Mouse (Mus musculus): ENCODE data around the gene Xcr1.

The Xcr1 gene

GRCm38 (mm10) chr9:123861929-123862328 lies at the start of gene Xcr1:
Gene Xcr1, minus strand, starts transcription at chr9:123862029.
- TF ChIP-seq GATA4 (IDR thresholded peaks at IDR 0.05; ENCODE audit: insufficient replicate concordance, low read length): no peak

- no peak for TF ChIP-seq GATA4 (IDR thresholded peaks at IDR 0.05; ENCODE audit: insufficient replicate concordance, low read length)
Observed at GRCm38 (mm10) chr9:123872049-123872448, 10.2 kb upstream of the Xcr1 start.

GRCm38 (mm10) chr9:123869167-123869784 lies 7.4 kb upstream of the Xcr1 start:
- no peak for TF ChIP-seq GATA4 (IDR thresholded peaks at IDR 0.05; ENCODE audit: insufficient replicate concordance, low read length)

- no peak for TF ChIP-seq GATA4 (IDR thresholded peaks at IDR 0.05; ENCODE audit: insufficient replicate concordance, low read length)
Observed at GRCm38 (mm10) chr9:123863641-123864040, 1.8 kb upstream of the Xcr1 start.

- TF ChIP-seq GATA4 (IDR thresholded peaks at IDR 0.05; ENCODE audit: insufficient replicate concordance, low read length): no peak
Observed at GRCm38 (mm10) chr9:123862895-123863616, 1.2 kb upstream of the Xcr1 start.

- no peak for TF ChIP-seq GATA4 (IDR thresholded peaks at IDR 0.05; ENCODE audit: insufficient replicate concordance, low read length)
Observed at GRCm38 (mm10) chr9:123856836-123857235, 5.0 kb downstream of the Xcr1 start.

GRCm38 (mm10) chr9:123852449-123853390 lies 9.1 kb downstream of the Xcr1 start:
- no peak for TF ChIP-seq GATA4 (IDR thresholded peaks at IDR 0.05; ENCODE audit: insufficient replicate concordance, low read length)

- no peak for TF ChIP-seq GATA4 (IDR thresholded peaks at IDR 0.05; ENCODE audit: insufficient replicate concordance, low read length)
Observed at GRCm38 (mm10) chr9:123851713-123852448, 9.9 kb downstream of the Xcr1 start, which contains the start of gene Fyco1. Gene Fyco1, minus strand, starts transcription at chr9:123851899.

- TF ChIP-seq GATA4 (IDR thresholded peaks at IDR 0.05; ENCODE audit: insufficient replicate concordance, low read length): no peak
Observed at GRCm38 (mm10) chr9:123851062-123851712, 10.6 kb downstream of the Xcr1 start.

GRCm38 (mm10) chr9:123850705-123851061 lies 11.1 kb downstream of the Xcr1 start:
- no peak for TF ChIP-seq GATA4 (IDR thresholded peaks at IDR 0.05; ENCODE audit: insufficient replicate concordance, low read length)

GRCm38 (mm10) chr9:123849976-123850695 lies 11.7 kb downstream of the Xcr1 start:
- TF ChIP-seq GATA4 (IDR thresholded peaks at IDR 0.05; ENCODE audit: insufficient replicate concordance, low read length): no peak

- no peak for TF ChIP-seq GATA4 (IDR thresholded peaks at IDR 0.05; ENCODE audit: insufficient replicate concordance, low read length)
Observed at GRCm38 (mm10) chr9:123846490-123846889, 15.3 kb downstream of the Xcr1 start.

- no peak for TF ChIP-seq GATA4 (IDR thresholded peaks at IDR 0.05; ENCODE audit: insufficient replicate concordance, low read length)
Observed at GRCm38 (mm10) chr9:123845120-123845519, 16.7 kb downstream of the Xcr1 start.

- no peak for TF ChIP-seq GATA4 (IDR thresholded peaks at IDR 0.05; ENCODE audit: insufficient replicate concordance, low read length)
Observed at GRCm38 (mm10) chr9:123844468-123844867, 17.4 kb downstream of the Xcr1 start.

All from liver, adult (tissue).